Mouse (Mus musculus) neural tube, embryonic 15.5 days (tissue): ENCODE measurements around the gene Ccdc8. TPM values are rescaled to one million over a fixed set of nuclear protein-coding genes. Genes with fewer than 3 reads are reported as not detected.

ENCODE experiments used
- ATAC-seq: fragments of 200-750 bp; cut with Nextera tagmentation; 2 replicates; pipeline ENCODE4 v1.8.0; 2017; ENCODE audit warnings: mild to moderate bottlenecking, moderate TSS enrichment, moderate library complexity; ENCODE audit not compliant: low FRiP score
- H3K27ac ChIP-seq: fragments of 300-500 bp; sonication (generic); replicated peaks from 2 replicates; pipeline ENCODE4 v1.5.1; 2015; ENCODE audit warnings: mild to moderate bottlenecking, inconsistent platforms
- H3K27me3 ChIP-seq: fragments of 300-500 bp; sonication (generic); replicated peaks from 2 replicates; pipeline ENCODE4 v1.6.1; 2015; ENCODE audit warnings: inconsistent platforms
- H3K36me3 ChIP-seq: fragments of 300-500 bp; sonication (generic); 2 replicates; pipeline ENCODE4 v1.6.1; 2015; ENCODE audit warnings: inconsistent platforms
- H3K4me1 ChIP-seq: fragments of 300-500 bp; sonication (generic); 2 replicates; pipeline ENCODE4 v1.6.1; 2015; ENCODE audit warnings: inconsistent platforms
- H3K4me2 ChIP-seq: fragments of 300-500 bp; sonication (generic); 2 replicates; pipeline ENCODE4 v1.6.1; 2015; ENCODE audit warnings: inconsistent platforms, mild to moderate bottlenecking, moderate library complexity
- H3K4me3 ChIP-seq: fragments of 300-500 bp; sonication (generic); replicated peaks from 2 replicates; pipeline ENCODE4 v1.5.1; 2015; ENCODE audit warnings: mild to moderate bottlenecking, inconsistent platforms
- H3K9ac ChIP-seq: fragments of 300-500 bp; sonication (generic); replicated peaks from 2 replicates; pipeline ENCODE4 v1.6.1; 2015; ENCODE audit warnings: mild to moderate bottlenecking, inconsistent platforms
- H3K9me3 ChIP-seq: fragments of 300-500 bp; sonication (generic); replicated peaks from 2 replicates; pipeline ENCODE4 v1.6.1; 2016; ENCODE audit warnings: inconsistent platforms
- WGBS: fragments of 180-500 bp; shearing (Covaris S2); methylation state at CpG from one replicate; pipeline ENCODE4 v1.1.7; 2015; ENCODE audit warnings: mixed read lengths; 5-methylcytosine and 5-hydroxymethylcytosine counted together
- polyA plus RNA-seq: library from polyadenylated mRNA; unstranded; fragments of >200 nt; fragmentation: Nextera tagmentation; extraction: Ambion mirVana; gene quantifications from 2 replicates; pipeline ENCODE4 v1.2.1, GENCODE M21; 2015

Ccdc8 gene
- polyA plus RNA-seq, 1 experiment from 2014 or later: 7.7 TPM

- WGBS: 82% methylated on average over 2 of the region's 2 CpGs
- Histone ChIP-seq H3K4me3 (no peak overlapping the region), H3K4me1 (peaks cover 16% of the 10 kb centered on the region), H3K27ac (peak overlapping the region; percentile 48; the same call in 1 of the 2 replicates), H3K9ac (no peak overlapping the region), H3K36me3 (peaks cover 74% of the 10 kb centered on the region), H3K27me3 (no peaks in the 10 kb centered on the region), H3K9me3 (no peaks in the 10 kb centered on the region), H3K4me2 (no peak overlapping the region)
- no peak for ATAC-seq
Measured at GRCm38 (mm10) chr7:17017921-17018320, 25.4 kb downstream of the Ccdc8 start.

- H3K27ac ChIP-seq: no peak overlapping the region
- H3K27me3 ChIP-seq: no peaks in the 10 kb centered on the region
- H3K9ac ChIP-seq: no peak overlapping the region
- peaks cover 61% of the 10 kb centered on the region for H3K36me3 ChIP-seq
- no peak overlapping the region for H3K4me3 ChIP-seq
- no peak overlapping the region for H3K4me2 ChIP-seq
- WGBS: 88% methylated on average over 7 of the region's 7 CpGs
- no peaks in the 10 kb centered on the region for H3K9me3 ChIP-seq
- no peak for ATAC-seq
- peaks cover 27% of the 10 kb centered on the region for H3K4me1 ChIP-seq
Measured at GRCm38 (mm10) chr7:17019426-17020166, 27.1 kb downstream of the Ccdc8 start.

DNA sequence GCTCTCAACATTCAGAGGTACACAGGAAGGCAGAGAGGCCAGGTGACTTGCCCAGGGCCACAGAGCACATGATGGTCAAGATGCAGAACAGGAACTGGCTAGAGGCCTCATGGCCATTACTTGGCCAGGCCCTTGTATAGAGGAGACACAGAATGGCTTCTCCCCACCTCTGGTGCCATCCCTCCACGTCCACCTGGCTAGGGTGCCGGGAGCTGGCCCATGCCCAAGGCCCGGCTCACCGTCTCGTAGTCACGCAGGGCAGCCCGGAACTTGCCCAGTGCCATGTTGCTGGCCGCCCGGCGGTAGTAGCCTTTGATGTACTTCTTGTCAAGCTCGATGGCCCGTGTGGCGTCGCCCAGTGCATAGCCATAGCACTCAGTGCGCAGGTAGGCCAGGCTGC is 29.7 kb downstream of the Ccdc8 start:
- WGBS: 97% methylated on average over 15 of the region's 15 CpGs
- Histone ChIP-seq H3K4me3 (no peak overlapping the region), H3K9me3 (no peaks in the 10 kb centered on the region), H3K27me3 (no peaks in the 10 kb centered on the region), H3K4me2 (no peak overlapping the region), H3K27ac (no peak overlapping the region), H3K36me3 (peaks cover 40% of the 10 kb centered on the region), H3K4me1 (peaks cover 48% of the 10 kb centered on the region), H3K9ac (no peak overlapping the region)
- no peak for ATAC-seq

GRCm38 (mm10) chr7:17023701-17024100 is 31.2 kb downstream of the Ccdc8 start:
- H3K9me3 ChIP-seq: no peaks in the 10 kb centered on the region
- H3K4me2 ChIP-seq: no peak overlapping the region
- ATAC-seq: no peak
- no peak overlapping the region for H3K9ac ChIP-seq
- H3K4me3 ChIP-seq: no peak overlapping the region
- H3K27ac ChIP-seq: no peak overlapping the region
- H3K4me1 ChIP-seq: peaks cover 47% of the 10 kb centered on the region
- peaks cover 40% of the 10 kb centered on the region for H3K36me3 ChIP-seq
- 89% methylated on average over 4 of the region's 4 CpGs for WGBS
- H3K27me3 ChIP-seq: no peaks in the 10 kb centered on the region

DNA sequence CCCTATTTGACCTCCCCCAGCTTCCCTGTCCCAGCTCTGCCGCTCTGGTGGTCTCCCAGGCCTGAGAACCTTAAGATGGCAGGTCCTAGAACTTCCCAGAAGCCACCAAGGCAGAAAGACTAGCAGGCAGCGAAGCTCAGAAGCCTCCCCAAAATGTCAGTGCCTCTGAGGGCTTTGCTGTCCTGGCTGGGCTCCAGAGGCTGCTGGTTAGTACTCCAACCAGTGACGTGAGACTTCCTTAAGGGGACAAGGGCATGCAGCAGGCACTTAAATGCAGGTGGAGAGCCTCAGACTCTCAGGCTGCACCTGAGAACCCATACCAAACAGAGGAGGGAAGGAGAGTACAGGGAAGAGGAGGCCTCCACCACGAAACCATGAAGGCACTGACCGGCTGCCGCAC is 31.6 kb downstream of the Ccdc8 start:
- H3K27me3 ChIP-seq: no peaks in the 10 kb centered on the region
- H3K4me1 ChIP-seq: peaks cover 47% of the 10 kb centered on the region
- H3K9ac ChIP-seq: no peak overlapping the region
- WGBS: 92% methylated on average over 6 of the region's 6 CpGs
- no peaks in the 10 kb centered on the region for H3K9me3 ChIP-seq
- no peak overlapping the region for H3K4me2 ChIP-seq
- H3K36me3 ChIP-seq: peaks cover 40% of the 10 kb centered on the region
- no peak for ATAC-seq
- no peak overlapping the region for H3K27ac ChIP-seq
- no peak overlapping the region for H3K4me3 ChIP-seq

- 90% methylated on average over 10 of the region's 10 CpGs for WGBS
- Histone ChIP-seq H3K9ac (no peak overlapping the region), H3K36me3 (peaks cover 32% of the 10 kb centered on the region), H3K4me2 (peak overlapping the region; percentile 82), H3K27ac (no peak overlapping the region), H3K27me3 (no peaks in the 10 kb centered on the region), H3K4me1 (peaks cover 42% of the 10 kb centered on the region), H3K4me3 (no peak overlapping the region), H3K9me3 (no peaks in the 10 kb centered on the region)
- no peak for ATAC-seq
Measured at GRCm38 (mm10) chr7:17024814-17025504, 32.5 kb downstream of the Ccdc8 start.

- H3K9ac ChIP-seq: peak overlapping the region; percentile 79; the same call in 1 of the 2 replicates
- H3K36me3 ChIP-seq: peaks cover 26% of the 10 kb centered on the region
- H3K27ac ChIP-seq: no peak overlapping the region
- peaks cover 42% of the 10 kb centered on the region for H3K4me1 ChIP-seq
- no peaks in the 10 kb centered on the region for H3K27me3 ChIP-seq
- no peaks in the 10 kb centered on the region for H3K9me3 ChIP-seq
- no peak for ATAC-seq
- H3K4me3 ChIP-seq: no peak overlapping the region
- H3K4me2 ChIP-seq: peak overlapping the region; percentile 82
- 84% methylated on average over 4 of the region's 4 CpGs for WGBS
Measured at GRCm38 (mm10) chr7:17025505-17025894, 33.0 kb downstream of the Ccdc8 start.

DNA sequence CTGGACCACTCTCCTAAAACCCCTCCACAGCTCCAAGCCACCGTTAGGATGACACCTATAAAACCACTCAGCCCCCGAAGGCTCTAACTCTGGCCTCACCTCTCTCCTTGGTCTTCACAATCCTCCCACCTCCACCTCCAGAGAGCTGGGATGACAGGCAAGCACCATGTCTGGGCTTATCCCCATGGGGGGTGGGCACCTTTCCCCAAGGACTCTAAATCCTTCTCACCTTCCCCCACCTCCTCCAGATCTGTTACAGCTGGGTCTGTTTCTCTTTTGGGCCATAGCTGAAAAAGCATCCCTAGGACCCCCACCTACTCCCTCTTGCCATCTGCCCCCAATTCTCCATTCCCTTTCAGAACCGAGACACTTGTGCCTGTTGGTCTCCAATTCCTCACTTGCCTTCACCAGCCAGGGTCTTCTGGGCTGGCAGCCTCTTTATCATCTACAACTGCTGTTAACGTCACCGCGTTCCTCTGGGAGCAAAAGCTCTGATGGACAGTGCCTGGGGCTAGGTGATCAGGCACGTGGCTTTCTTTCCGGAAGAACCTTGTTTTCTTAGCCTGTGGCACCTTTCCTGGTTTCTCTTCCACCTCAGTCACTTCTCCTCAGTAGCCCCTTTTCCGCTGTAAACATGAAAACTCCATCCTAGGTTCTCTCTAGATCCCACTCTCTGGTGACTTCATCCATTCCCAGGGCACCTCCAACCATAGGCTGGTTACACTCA is 33.6 kb downstream of the Ccdc8 start:
- no peaks in the 10 kb centered on the region for H3K27me3 ChIP-seq
- H3K9me3 ChIP-seq: no peaks in the 10 kb centered on the region
- H3K36me3 ChIP-seq: peaks cover 21% of the 10 kb centered on the region
- H3K4me1 ChIP-seq: peaks cover 42% of the 10 kb centered on the region
- peak overlapping the region; percentile 74 for H3K4me3 ChIP-seq
- no peak for ATAC-seq
- 73% methylated on average over 9 of the region's 9 CpGs for WGBS
- no peak overlapping the region for H3K27ac ChIP-seq
- peak overlapping the region; percentile 79 for H3K9ac ChIP-seq
- H3K4me2 ChIP-seq: peak overlapping the region; percentile 82

DNA sequence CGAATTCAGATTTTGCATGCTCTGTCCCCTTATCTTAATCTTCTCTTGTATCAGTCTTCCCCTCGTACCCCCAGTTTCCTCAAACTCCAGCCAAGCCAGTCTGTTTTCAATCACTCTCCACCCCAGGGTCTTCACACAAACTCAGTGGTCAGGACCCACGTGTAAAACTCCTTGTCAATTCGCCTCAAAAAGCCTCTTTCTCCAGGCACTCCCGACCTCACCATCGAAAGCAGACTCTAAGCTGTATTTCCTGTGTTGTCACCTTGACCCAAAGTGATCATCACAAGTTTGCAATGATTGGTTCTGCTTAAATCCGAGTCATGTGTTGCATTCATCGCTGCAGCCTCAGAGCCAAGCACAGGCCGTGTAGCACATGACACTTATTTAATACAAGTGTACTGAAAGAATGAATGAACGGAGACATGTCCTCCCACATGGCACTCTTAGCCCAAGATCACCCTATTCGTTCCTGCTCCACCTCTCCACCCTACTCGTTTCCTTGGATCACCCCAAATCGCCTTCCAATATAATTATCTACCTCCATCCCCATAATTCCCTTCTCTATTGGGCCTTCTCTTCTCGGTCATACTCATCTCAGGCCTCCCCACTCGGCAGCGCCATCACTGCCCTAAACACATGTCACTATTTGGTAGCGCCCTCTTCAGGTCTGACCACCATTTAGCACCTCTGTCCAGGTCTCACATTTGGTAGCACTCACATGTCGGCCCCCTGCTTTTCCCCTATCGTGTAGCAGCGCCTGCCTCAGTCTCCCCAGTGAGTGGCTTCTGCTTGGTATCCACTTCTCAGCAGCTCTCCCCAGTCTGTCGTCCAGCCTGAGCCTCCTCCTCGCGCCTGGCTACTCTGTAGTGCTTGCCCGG is 34.4 kb downstream of the Ccdc8 start:
- ATAC-seq: peak; percentile 69
- no peaks in the 10 kb centered on the region for H3K27me3 ChIP-seq
- H3K4me1 ChIP-seq: peaks cover 42% of the 10 kb centered on the region
- no peaks in the 10 kb centered on the region for H3K9me3 ChIP-seq
- WGBS: 10% methylated on average over 24 of the region's 24 CpGs
- peak overlapping the region; percentile 74 for H3K4me3 ChIP-seq
- H3K4me2 ChIP-seq: peak overlapping the region; percentile 82
- peak overlapping the region; percentile 79 for H3K9ac ChIP-seq
- H3K27ac ChIP-seq: peak overlapping the region; percentile 76
- H3K36me3 ChIP-seq: peaks cover 12% of the 10 kb centered on the region

GRCm38 (mm10) chr7:17027588-17028343 is 35.3 kb downstream of the Ccdc8 start, which contains the start of gene Ppp5c:
Gene Ppp5c (minus strand): TSS chr7:17027924.
- H3K9ac ChIP-seq: peak within 1 kb of the TSS; percentile 79
- peaks cover 4% of the 10 kb centered on the region; the same call in 1 of the 2 replicates for H3K36me3 ChIP-seq
- H3K4me3 ChIP-seq: peak within 1 kb of the TSS; percentile 74
- H3K27me3 ChIP-seq: no peaks in the 10 kb centered on the region
- no peaks in the 10 kb centered on the region for H3K9me3 ChIP-seq
- H3K4me2 ChIP-seq: peak within 1 kb of the TSS; percentile 82
- WGBS: under 1% methylated on average over 56 of the region's 58 CpGs
- peak; percentile 89 for ATAC-seq
- peak within 1 kb of the TSS; percentile 76 for H3K27ac ChIP-seq
- H3K4me1 ChIP-seq: peaks cover 42% of the 10 kb centered on the region
